In genomic region chr17:44239030-44239721, GRCm38 (mm10) we compare ENCODE assay signal across 8 mouse cellular contexts. TPM values are rescaled to one million over a fixed set of nuclear protein-coding genes. Genes with fewer than 3 reads are reported as not detected.
DNase-seq lines count a peak whose midpoint lies in the region; ATAC-seq lines count a peak whose summit lies in the region.

No protein-coding gene starts in this region.

- peak; percentile 89 for ATAC-seq in megakaryocyte progenitor cell, adult 5-6 weeks (replicated peaks; ENCODE audit: poor library complexity)

- peak; percentile 12 to 36 for DNase-seq in adrenal gland, postnatal 36 days
- DNase-seq in adrenal gland, adult 2 months, result no peak
- DNase-seq in embryo, embryonic 11 days, result peak; percentile 63
- peak; percentile 46 to 50 for DNase-seq in heart, postnatal 14 days
- DNase-seq in kidney, postnatal 4 days, result peak; percentile 69 to 83
- DNase-seq in cerebellum, adult 9-11 months, result no peak
- no peak for DNase-seq in frontal cortex, adult 2 months (ENCODE audit: extremely low spot score in 1 of 2, low spot score in 1 of 2)

- intact Hi-C loops in heart, postnatal 14 days (cut with DNase I), result loop anchor here (2.0 kb wide), 1 partner anchor 50 kb away; the partner anchor contains the start of gene Clic5

RNA-seq across cellular contexts. Expression of gene Clic5, which starts 50.8 kb away (rescaled TPM):
- total RNA-seq in adrenal gland, postnatal 36 days (2021), result 10 to 100 TPM; 13.6 to 22.8 TPM
- 10 to 100 TPM; 18.6 to 25.3 TPM for total RNA-seq in adrenal gland, adult 2 months (2021)
- polyA plus RNA-seq in adrenal gland, adult 2 months (2012; rRNA removed), result 1.3 and 1.5 TPM in 2 replicates
- 10 to 100 TPM; 91.9 to 92.5 TPM for total RNA-seq in heart, postnatal 14 days (2021)
- 0.27 and 1.3 TPM in 2 replicates for total RNA-seq in megakaryocyte progenitor cell, adult 5-6 weeks (2015)
- 0.42 and 0.98 TPM in 2 replicates for total RNA-seq in megakaryocyte progenitor cell, adult 5-6 weeks (2017)
- polyA plus RNA-seq in frontal cortex, adult 2 months (2012; rRNA removed), result 2.7 and 2.9 TPM in 2 replicates

Comparison
In these comparisons a context has a peak if more than half of its experiments do, and no peak if none do; other contexts are left out.
1. DNase-seq: peak in adrenal gland, postnatal 36 days (2 of 2), embryo, embryonic 11 days (single experiment), heart, postnatal 14 days (2 of 2) and kidney, postnatal 4 days (2 of 2); none in adrenal gland, adult 2 months (single experiment), cerebellum, adult 9-11 months (single experiment) and frontal cortex, adult 2 months (0 of 2).
2. RNA of gene Clic5, which starts 50.8 kb away (total RNA-seq): 91.9 to 92.5 TPM in heart, postnatal 14 days, 18.6 to 25.3 TPM in adrenal gland, adult 2 months and 13.6 to 22.8 TPM in adrenal gland, postnatal 36 days; 0.27 to 1.3 TPM in megakaryocyte progenitor cell, adult 5-6 weeks; every median in the first group is over 4 times any median in the second.